Mouse (Mus musculus) neural tube, embryonic 10.5 days (tissue): ENCODE results near the gene Tmem120b.
A peak's percentile ranks its signal among the peaks of the same experiment; 100 is the strongest.

ENCODE experiments used
- DNase-seq: peaks from one replicate; pipeline ENCODE4 v3.0.0-alpha.2; 2017; ENCODE audit warnings: low spot score; ENCODE audit errors: extremely low spot score

The Tmem120b gene

GRCm38 (mm10) chr5:123140694-123141554, 72.7 kb downstream of the Tmem120b start:
- peak; percentile 92 for DNase-seq

- peak; percentile 80 for DNase-seq
These were observed 73.4 kb downstream of the Tmem120b start for GRCm38 (mm10) chr5:123141555-123142160.

- peak; percentile 76 for DNase-seq
These were observed 74.2 kb downstream of the Tmem120b start, which contains the start of gene Setd1b for GRCm38 (mm10) chr5:123142161-123143157. Gene Setd1b, plus strand, starts transcription at chr5:123142193.

- peak; percentile 53 for DNase-seq
These were observed 75.2 kb downstream of the Tmem120b start for GRCm38 (mm10) chr5:123143251-123143970.

GRCm38 (mm10) chr5:123143971-123144745, 75.9 kb downstream of the Tmem120b start:
- DNase-seq = peak; percentile 31

- no peak for DNase-seq
These were observed 76.8 kb downstream of the Tmem120b start for GRCm38 (mm10) chr5:123144746-123145590.

- no peak for DNase-seq
These were observed 78.1 kb downstream of the Tmem120b start for GRCm38 (mm10) chr5:123146357-123146756.

GRCm38 (mm10) chr5:123147569-123147968, 79.4 kb downstream of the Tmem120b start:
- no peak for DNase-seq

- no peak for DNase-seq
These were observed 80.0 kb downstream of the Tmem120b start for GRCm38 (mm10) chr5:123148073-123148722.

GRCm38 (mm10) chr5:123149451-123150400, 81.5 kb downstream of the Tmem120b start:
- peak; percentile 90 for DNase-seq

GRCm38 (mm10) chr5:123150641-123151040, 82.4 kb downstream of the Tmem120b start:
- DNase-seq = no peak

GRCm38 (mm10) chr5:123151077-123151476, 82.9 kb downstream of the Tmem120b start:
- no peak for DNase-seq

- no peak for DNase-seq
These were observed 83.6 kb downstream of the Tmem120b start for GRCm38 (mm10) chr5:123151707-123152362.

- DNase-seq = no peak
These were observed 84.7 kb downstream of the Tmem120b start for GRCm38 (mm10) chr5:123152901-123153300.

- peak; percentile 60 for DNase-seq
These were observed 87.2 kb downstream of the Tmem120b start for GRCm38 (mm10) chr5:123155425-123155824.

- no peak for DNase-seq
These were observed 88.5 kb downstream of the Tmem120b start for GRCm38 (mm10) chr5:123156763-123157162.

GRCm38 (mm10) chr5:123157972-123158371, 89.8 kb downstream of the Tmem120b start:
- no peak for DNase-seq
